Mouse (Mus musculus) small intestine, adult 2 months (tissue): ENCODE measurements around the gene Patz1. TPM values are rescaled to one million over a fixed set of nuclear protein-coding genes. Genes with fewer than 3 reads are reported as not detected.

Experiments used
- H3K27ac ChIP-seq: fragments of 200-500 bp; 2 replicates; pipeline ENCODE4 v1.5.1; 2012; ENCODE audit warnings: low read depth, low read length, control low read depth, inconsistent platforms; ENCODE audit not compliant: insufficient read depth
- H3K27me3 ChIP-seq: fragments of 200-500 bp; 2 replicates; pipeline ENCODE4 v1.6.1; 2012; ENCODE audit warnings: mild to moderate bottlenecking, moderate library complexity, low read length, inconsistent platforms; ENCODE audit not compliant: control insufficient read depth, insufficient read depth
- H3K36me3 ChIP-seq: fragments of 200-500 bp; 2 replicates; pipeline ENCODE4 v1.6.1; 2012; ENCODE audit warnings: mild to moderate bottlenecking, low read length, control low read depth, inconsistent platforms; ENCODE audit not compliant: control insufficient read depth, insufficient read depth
- H3K4me1 ChIP-seq: fragments of 200-500 bp; 2 replicates; pipeline ENCODE4 v1.6.1; 2012; ENCODE audit warnings: low read length, inconsistent platforms, mixed read lengths; ENCODE audit not compliant: control insufficient read depth, insufficient read depth, insufficient read length
- H3K4me3 ChIP-seq: fragments of 200-500 bp; 2 replicates; pipeline ENCODE4 v1.5.1; 2012; ENCODE audit warnings: low read depth, mild to moderate bottlenecking, control low read depth, inconsistent platforms, low read length, moderate library complexity
- CTCF ChIP-seq: fragments of 200-500 bp; IDR thresholded peaks from 2 replicates; pipeline ENCODE4 v1.5.1; 2012; ENCODE audit warnings: low read depth, mild to moderate bottlenecking, control low read depth, inconsistent platforms, low read length, moderate library complexity, mixed read lengths; ENCODE audit not compliant: insufficient replicate concordance, insufficient read length; ENCODE audit errors: extremely low read depth
- POLR2A ChIP-seq: fragments of 200-500 bp; IDR thresholded peaks from 2 replicates; pipeline ENCODE4 v1.6.1; 2012; ENCODE audit warnings: low read depth, mild to moderate bottlenecking, control low read depth, inconsistent platforms, low read length, moderate library complexity
- WGBS: fragments of 180-500 bp; shearing (Covaris S2); methylation state at CpG from one replicate; pipeline ENCODE4 v1.1.7; 2018; 5-methylcytosine and 5-hydroxymethylcytosine counted together
- polyA plus RNA-seq: library from polyadenylated mRNA; depleted of rRNA; stranded (reverse); fragments of >200 nt; gene quantifications from 2 replicates; pipeline ENCODE4 v1.2.3, GENCODE M21; 2012; rRNA removed

Gene Patz1
- polyA plus RNA-seq, 1 experiment, result 15.1 TPM

- Histone ChIP-seq H3K4me3 (no peak overlapping the region), H3K36me3 (peaks cover 70% of the 10 kb centered on the region), H3K4me1 (peaks cover 2% of the 10 kb centered on the region; the same call in 1 of the 2 replicates), H3K27me3 (no peaks in the 10 kb centered on the region), H3K27ac (no peak overlapping the region)
- no peak for TF ChIP-seq CTCF
- no peak for TF ChIP-seq POLR2A
These were observed 59.1 kb downstream of the Patz1 start for GRCm38 (mm10) chr11:3347835-3348195.

GRCm38 (mm10) chr11:3348576-3349342 lies 60.1 kb downstream of the Patz1 start:
- Histone ChIP-seq H3K27me3 (no peaks in the 10 kb centered on the region), H3K4me3 (no peak overlapping the region), H3K4me1 (peaks cover 2% of the 10 kb centered on the region; the same call in 1 of the 2 replicates), H3K36me3 (peaks cover 74% of the 10 kb centered on the region), H3K27ac (no peak overlapping the region)
- TF ChIP-seq POLR2A, result no peak
- no peak for TF ChIP-seq CTCF
- 56% methylated on average over 6 of the region's 6 CpGs for WGBS

GRCm38 (mm10) chr11:3349343-3349695 lies 60.6 kb downstream of the Patz1 start:
- no peak overlapping the region for H3K4me3 ChIP-seq
- peaks cover 73% of the 10 kb centered on the region for H3K36me3 ChIP-seq
- no peak for TF ChIP-seq POLR2A
- 84% methylated on average over 4 of the region's 4 CpGs for WGBS
- H3K27ac ChIP-seq, result no peak overlapping the region
- H3K27me3 ChIP-seq, result no peaks in the 10 kb centered on the region
- H3K4me1 ChIP-seq, result peaks cover 2% of the 10 kb centered on the region; the same call in 1 of the 2 replicates

DNA sequence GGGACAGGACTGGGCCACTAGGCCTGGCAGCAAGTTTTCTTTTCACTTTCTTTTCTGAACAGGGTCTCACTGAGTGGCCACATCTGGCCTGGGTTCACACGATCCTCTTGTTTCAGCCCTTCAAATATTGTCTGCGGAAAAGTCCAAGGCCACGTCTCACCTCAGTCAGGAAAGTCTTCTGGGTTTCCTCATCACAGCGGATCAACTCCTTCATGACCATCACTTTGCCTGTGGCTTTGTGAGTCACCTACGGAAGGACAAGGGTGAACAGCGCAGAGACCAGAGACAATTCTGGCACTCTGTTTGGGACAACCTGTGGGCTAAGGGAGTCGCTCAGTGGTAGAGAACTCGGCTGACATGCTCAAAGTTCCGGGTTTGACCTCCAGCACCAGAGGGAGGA lies 63.5 kb downstream of the Patz1 start:
- Histone ChIP-seq H3K27ac (no peak overlapping the region), H3K4me1 (peaks cover 2% of the 10 kb centered on the region; the same call in 1 of the 2 replicates), H3K36me3 (peaks cover 68% of the 10 kb centered on the region), H3K27me3 (no peaks in the 10 kb centered on the region), H3K4me3 (no peak overlapping the region)
- TF ChIP-seq POLR2A, result no peak
- no peak for TF ChIP-seq CTCF
- WGBS, result 90% methylated on average over 9 of the region's 9 CpGs

DNA sequence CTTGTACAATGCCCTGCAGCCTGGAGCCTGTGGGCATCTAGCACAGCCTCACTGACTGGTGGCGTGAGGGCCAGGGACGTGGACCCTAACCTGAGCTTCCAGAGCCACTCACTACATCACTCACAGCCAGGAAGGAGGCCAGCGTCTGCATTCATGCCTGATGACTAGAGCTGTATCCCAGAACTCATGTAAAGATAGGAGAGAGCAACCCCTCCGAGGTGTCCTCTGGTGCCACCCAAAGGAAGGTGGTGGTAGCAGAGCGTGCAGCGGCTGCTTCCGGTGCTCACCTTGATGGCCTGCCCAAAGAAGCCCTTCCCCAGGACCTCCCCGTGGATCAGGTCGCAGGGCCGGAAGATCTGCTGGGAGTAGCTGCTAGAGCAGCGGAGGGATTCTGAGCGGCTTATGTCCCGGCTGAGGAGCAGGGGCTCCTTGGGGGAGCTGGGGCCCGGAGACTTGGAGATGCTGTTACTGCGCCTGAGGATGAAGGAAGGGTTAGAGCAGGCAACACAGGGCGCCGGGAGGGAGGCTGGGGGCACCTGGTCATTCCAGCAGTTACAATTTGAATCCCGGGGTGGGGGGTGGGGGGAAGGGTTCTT lies 64.4 kb downstream of the Patz1 start:
- peaks cover 2% of the 10 kb centered on the region; the same call in 1 of the 2 replicates for H3K4me1 ChIP-seq
- H3K4me3 ChIP-seq, result no peak overlapping the region
- H3K36me3 ChIP-seq, result peaks cover 69% of the 10 kb centered on the region
- 79% methylated on average over 18 of the region's 18 CpGs for WGBS
- H3K27ac ChIP-seq, result no peak overlapping the region
- H3K27me3 ChIP-seq, result no peaks in the 10 kb centered on the region
- TF ChIP-seq CTCF (no peak), POLR2A (no peak)

Other genes with a start within 250 kb of the Patz1 start
- gene Sfi1, start 95.4 kb upstream of the Patz1 start, polyA plus RNA-seq, result 8.6 and 21.2 TPM in 2 replicates
- gene Eif4enif1, start 86.5 kb upstream of the Patz1 start, polyA plus RNA-seq, result 19.4 and 33.4 TPM in 2 replicates
- gene Drg1, start 22.5 kb upstream of the Patz1 start, polyA plus RNA-seq, result 4.7 and 9.6 TPM in 2 replicates
- 6.4 and 11.0 TPM in 2 replicates for gene Pik3ip1, start 41.5 kb downstream of the Patz1 start, polyA plus RNA-seq
- gene Limk2, start 120.3 kb downstream of the Patz1 start, polyA plus RNA-seq, result 40.1 and 70.5 TPM in 2 replicates
- 13.5 and 29.8 TPM in 2 replicates for gene Rnf185, start 163.5 kb downstream of the Patz1 start, polyA plus RNA-seq
- gene Pla2g3, start 199.4 kb downstream of the Patz1 start, polyA plus RNA-seq, result 0.18 and 0.48 TPM in 2 replicates
- 12.9 and 22.5 TPM in 2 replicates for gene Inpp5j, start 215.9 kb downstream of the Patz1 start, polyA plus RNA-seq
- 107 and 174 TPM in 2 replicates for gene Selenom, start 225.8 kb downstream of the Patz1 start, polyA plus RNA-seq